Mouse (Mus musculus) left cerebral cortex, postnatal 10 days (tissue): ENCODE measurements around the gene Cirbp. TPM values are rescaled to one million over a fixed set of nuclear protein-coding genes. Genes with fewer than 3 reads are reported as not detected.
A peak's percentile ranks its signal among the peaks of the same experiment; 100 is the strongest.

Experiments
- DNase-seq, 2 experiments: peaks; one replicate each; pipeline ENCODE4 v3.0.0; 2021 to 2022; ENCODE audit warnings: low spot score in 2 of 2, mixed read lengths in 1 of 2; ENCODE audit errors: extremely low spot score in 1 of 2
- intact Hi-C: fragments of 180-260 bp; cut with DNase I; formaldehyde crosslinking; loops from one replicate; pipeline ENCODE4 v1.15.1; 2025
- total RNA-seq, 2 experiments: library from RNA; stranded (reverse); gene quantifications; 2 replicates each; pipeline ENCODE4 v1.2.3; 2021

Gene Cirbp
- total RNA-seq, result 100 to 1,000 TPM; 138 to 151 TPM

DNA sequence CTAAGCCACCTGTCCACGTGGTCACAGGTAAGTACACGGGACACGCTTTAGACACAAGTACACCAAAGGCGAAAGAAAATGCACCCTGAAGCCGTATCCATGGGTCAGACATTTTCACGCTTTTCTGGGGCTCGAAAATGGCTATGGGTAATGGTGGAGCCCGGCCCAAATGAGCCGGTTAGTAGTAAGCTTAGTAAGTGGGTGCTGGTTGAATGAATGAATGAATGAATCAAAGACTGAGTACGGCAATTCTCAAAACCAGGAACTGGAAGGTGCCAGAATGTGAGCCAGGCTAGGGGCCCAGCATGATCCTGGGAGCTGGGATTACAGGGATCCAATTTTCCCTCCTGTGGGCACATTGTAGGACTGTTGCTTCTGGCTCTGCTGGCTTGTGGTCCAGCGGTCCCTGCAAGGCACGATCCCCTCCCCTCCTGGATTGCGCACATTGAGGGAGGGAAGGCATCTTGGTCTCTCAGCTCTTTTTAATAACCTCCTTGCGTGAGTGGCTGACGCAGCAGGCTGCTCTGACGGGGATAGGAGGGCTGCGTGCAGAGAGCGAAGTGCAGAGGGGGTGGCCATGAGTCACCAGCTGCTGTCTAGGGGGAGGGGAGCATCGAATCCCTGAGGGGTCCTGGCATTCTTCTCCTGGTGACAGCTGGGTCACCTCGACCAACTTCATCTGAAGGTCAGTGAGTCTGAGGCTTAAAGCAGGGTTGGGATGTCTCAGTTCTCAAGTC lies at the start of gene Cirbp:
Gene Cirbp, plus strand, starts transcription at position 594 of the 737 bp plus-strand sequence.
- DNase-seq, result peak in 1 of 2 experiments; percentile 74
- intact Hi-C loops, result loop anchor here (2.0 kb wide), 1 partner anchor 17 kb away; the partner anchor contains the start of gene Midn

DNA sequence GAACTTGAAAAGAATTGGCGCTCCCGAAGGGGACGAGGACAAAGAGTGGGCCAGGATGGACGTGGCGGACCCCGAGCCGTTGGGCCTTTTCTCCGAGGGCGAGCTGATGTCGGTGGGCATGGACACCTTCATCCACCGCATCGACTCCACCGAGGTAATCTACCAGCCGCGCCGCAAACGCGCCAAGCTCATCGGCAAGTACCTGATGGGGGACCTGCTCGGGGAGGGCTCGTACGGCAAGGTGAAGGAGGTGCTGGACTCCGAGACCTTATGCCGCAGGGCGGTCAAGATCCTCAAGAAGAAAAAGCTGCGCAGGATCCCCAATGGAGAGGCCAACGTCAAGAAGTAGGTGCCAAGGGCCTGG lies 49.2 kb upstream of the Cirbp start:
- DNase-seq, result no peak
- intact Hi-C loops, result loop anchor here (5.0 kb wide), 2 partner anchors 64 to 129 kb away; partner anchors contain the start of gene Cnn2

- DNase-seq, result no peak
- intact Hi-C loops, result loop anchor here (5.0 kb wide), 2 partner anchors 65 to 130 kb away; partner anchors contain the start of gene Cnn2
Measured at GRCm38 (mm10) chr10:80116927-80117691, 48.7 kb upstream of the Cirbp start.

GRCm38 (mm10) chr10:80117736-80118135 lies 48.0 kb upstream of the Cirbp start:
- intact Hi-C loops, result loop anchor here (5.0 kb wide), 2 partner anchors 65 to 130 kb away; partner anchors contain the start of gene Cnn2
- DNase-seq, result peak in 1 of 2 experiments; percentile 27

DNA sequence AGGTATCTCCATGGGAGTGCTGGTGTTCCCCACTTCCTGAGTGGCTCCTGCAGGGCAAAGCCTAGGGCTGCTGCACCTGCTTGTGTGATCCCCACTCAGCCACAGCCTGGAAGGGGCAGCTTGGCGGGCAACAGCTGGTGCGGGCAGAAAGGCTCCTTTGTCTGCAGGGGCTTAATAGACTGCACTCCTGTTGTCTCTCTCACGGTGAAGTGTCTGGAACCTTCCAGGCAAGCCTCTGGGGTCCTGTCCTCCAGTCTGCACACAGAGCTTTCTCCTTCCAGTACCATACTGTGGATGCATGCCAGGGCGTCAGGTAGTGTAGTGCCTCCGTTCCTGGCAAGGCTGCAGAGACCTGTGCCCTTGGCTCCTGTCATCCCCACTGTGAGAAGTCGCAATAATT lies 47.2 kb upstream of the Cirbp start:
- DNase-seq, result peak in 1 of 2 experiments; percentile 37
- intact Hi-C loops, result loop anchor here (5.0 kb wide), 2 partner anchors 66 to 131 kb away; partner anchors contain the start of gene Cnn2

DNA sequence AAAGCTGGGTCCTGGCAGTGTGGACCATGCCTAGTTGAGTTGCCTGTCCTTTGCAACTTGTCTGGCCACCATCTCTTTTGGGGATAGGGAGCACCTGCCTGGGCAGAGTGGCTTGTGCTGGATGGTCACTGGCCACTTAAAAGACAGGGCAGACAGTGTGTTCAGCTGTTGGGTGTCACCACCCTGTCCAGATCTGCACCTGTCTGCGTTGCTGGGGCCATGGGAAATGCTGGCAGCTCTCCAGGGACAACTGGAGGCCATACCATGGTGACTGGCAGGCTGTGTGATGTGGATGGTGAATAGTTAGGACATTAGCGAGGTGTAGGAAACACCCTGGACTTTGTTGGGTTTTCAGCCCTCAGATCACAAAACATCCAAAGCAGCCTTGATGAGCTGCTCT lies 45.6 kb upstream of the Cirbp start:
- DNase-seq, result peak in 1 of 2 experiments; percentile 27
- intact Hi-C loops, result no loop called here

GRCm38 (mm10) chr10:80121639-80122038 lies 44.1 kb upstream of the Cirbp start:
- intact Hi-C loops, result no loop called here
- DNase-seq, result no peak

GRCm38 (mm10) chr10:80123932-80124562 lies 41.7 kb upstream of the Cirbp start:
- intact Hi-C loops, result no loop called here
- DNase-seq, result no peak

- intact Hi-C loops, result no loop called here
- no peak for DNase-seq
Measured at GRCm38 (mm10) chr10:80127920-80128319, 37.9 kb upstream of the Cirbp start.

DNA sequence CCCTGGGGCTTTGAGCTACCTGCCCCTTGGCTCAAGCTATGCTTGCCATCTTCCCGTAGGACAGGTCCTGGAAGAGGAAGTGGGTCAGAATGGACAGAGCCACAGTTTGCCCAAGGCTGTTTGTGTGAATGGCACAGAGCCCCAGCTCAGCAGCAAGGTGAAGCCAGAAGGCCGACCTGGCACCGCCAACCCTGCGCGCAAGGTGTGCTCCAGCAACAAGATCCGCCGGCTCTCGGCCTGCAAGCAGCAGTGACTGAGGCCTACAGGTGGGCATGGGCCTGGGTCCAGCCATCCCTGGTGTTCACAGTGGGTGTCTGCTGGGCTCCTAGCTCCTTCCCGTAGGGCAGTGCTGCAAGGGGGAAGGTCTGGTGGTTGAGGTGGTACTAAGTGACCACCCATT lies 35.9 kb upstream of the Cirbp start:
- no peak for DNase-seq
- intact Hi-C loops, result no loop called here

DNA sequence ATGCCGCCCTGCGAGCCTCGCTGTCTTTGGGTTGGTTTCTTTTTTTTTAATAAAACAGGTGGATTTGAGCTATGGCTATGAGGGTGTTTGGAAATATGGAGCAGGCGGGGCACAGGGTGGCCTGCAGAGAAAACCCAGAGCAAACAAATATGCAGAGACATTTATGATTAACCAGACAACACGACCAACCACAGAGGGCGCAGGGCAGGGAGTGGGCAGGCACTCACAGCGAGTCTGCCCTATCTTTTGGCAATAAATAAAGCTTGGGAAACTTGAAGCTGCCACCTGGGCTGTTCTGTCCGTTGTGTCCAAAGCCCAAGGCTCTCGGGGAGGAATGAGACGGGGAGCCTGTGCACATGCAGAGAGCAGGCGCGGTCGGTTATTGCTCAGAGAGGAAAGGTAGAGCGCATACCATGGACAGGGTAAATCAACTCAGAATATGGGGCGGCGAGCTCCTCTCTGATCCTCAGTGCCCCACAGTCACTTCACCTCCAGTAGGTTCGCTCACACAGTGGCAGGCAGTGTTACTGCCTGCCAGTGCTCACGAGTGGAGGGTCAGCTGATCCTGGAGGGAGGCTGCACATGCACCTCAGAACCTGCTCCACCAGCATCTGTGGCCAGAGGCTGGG lies 35.3 kb upstream of the Cirbp start:
- no peak for DNase-seq
- intact Hi-C loops, result no loop called here

DNA sequence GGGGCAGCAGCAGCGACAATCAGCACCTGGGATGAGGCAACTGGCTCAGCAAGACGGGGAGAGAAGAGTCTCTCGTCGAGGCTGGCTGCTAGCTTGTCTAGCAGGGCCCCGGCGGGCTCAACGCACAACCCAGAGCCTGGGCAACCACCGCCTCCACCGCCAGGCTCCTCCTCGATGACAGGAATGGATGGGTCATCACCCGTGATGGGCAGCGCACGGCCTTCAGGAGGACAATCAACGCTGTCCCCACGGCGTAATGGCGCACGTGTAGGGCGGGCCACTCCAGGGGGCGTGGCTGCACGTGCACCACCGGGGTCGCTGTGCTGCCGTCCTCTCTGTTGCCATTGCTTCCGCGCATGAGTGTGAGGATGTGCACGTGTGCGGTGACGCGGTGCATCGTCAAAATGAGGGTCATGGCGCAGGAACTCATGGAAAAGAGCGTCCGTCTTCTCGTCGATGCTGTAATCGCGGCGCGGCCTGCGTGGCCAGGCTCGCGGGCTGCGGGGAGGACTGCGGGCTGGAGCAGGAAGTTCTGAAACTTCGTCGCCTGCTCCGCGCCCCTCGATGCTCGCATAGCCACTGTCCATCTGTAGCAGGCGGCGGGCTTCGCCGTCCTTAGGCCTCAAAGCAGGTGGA lies 34.4 kb upstream of the Cirbp start:
- intact Hi-C loops, result no loop called here
- peak in 1 of 2 experiments; percentile 77 for DNase-seq

DNA sequence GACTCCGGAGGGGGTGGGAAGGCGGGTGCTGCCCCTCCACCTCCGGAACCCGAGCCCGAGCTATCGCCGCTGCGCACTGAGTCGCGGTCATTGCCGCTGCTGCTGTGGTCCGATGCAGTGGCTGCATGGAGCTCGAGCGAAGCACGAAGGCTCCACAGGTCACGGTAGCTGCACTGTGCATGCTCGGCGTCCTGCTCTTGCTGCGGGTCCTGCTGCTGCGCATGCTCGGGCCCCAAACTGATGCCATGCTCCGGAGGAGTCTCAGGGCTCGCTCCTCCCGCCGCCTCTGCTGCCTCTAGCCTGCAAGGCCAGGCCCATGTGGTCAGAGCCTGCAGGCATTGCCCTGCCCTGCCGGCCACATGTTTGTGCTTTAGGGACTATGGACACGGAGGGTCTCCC lies 33.8 kb upstream of the Cirbp start:
- no peak for DNase-seq
- intact Hi-C loops, result no loop called here

GRCm38 (mm10) chr10:80133226-80133849 lies 32.4 kb upstream of the Cirbp start:
- intact Hi-C loops, result no loop called here
- peak in 1 of 2 experiments; percentile 72 for DNase-seq

GRCm38 (mm10) chr10:80134421-80134820 lies 31.4 kb upstream of the Cirbp start:
- intact Hi-C loops, result no loop called here
- peak in 1 of 2 experiments; percentile 55 for DNase-seq

GRCm38 (mm10) chr10:80135161-80135560 lies 30.6 kb upstream of the Cirbp start:
- peak in 1 of 2 experiments; percentile 33 for DNase-seq

DNA sequence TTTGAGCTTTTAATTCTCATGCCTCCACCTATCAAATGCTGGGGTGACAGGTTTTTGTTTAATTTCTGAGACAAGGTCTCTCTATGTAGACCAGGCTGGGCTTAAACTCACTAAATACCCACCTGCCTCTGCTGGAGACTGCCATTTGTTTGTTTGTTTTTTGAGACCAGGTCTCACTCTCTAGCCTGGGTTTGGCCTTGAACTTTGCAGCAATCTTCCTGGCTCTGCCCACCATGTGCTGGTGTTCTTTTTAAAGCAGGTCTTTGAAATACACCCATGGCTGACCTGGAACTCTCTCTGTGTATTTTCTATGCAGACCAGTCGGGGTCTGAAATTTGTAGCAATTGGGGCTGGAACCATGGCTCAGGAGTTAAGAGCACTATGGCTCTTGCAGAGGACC lies 30.1 kb upstream of the Cirbp start:
- DNase-seq, result no peak
- intact Hi-C loops, result no loop called here

More at GRCm38 (mm10) chr10:80135161-80135560, 30.6 kb upstream of the Cirbp start:
- intact Hi-C loops, result no loop called here
